Mouse (Mus musculus) heart, postnatal 0 days (tissue): Measurements from ENCODE around the gene Adam8. TPM values are rescaled to one million over a fixed set of nuclear protein-coding genes. Genes with fewer than 3 reads are reported as not detected.

Experiments used
- ATAC-seq: fragments of 200-750 bp; cut with Nextera tagmentation; 2 replicates; pipeline ENCODE4 v1.8.0; 2017; ENCODE audit warnings: low read depth, moderate number of reproducible peaks, moderate library complexity; ENCODE audit not compliant: insufficient read depth
- DNase-seq: peaks from one replicate; pipeline ENCODE4 v3.0.0-alpha.2; 2016; ENCODE audit warnings: low spot score
- H3K27ac ChIP-seq: fragments of 300-500 bp; sonication (generic); 2 replicates; pipeline ENCODE4 v1.5.1; 2014; ENCODE audit warnings: low read depth, mild to moderate bottlenecking
- H3K27me3 ChIP-seq: fragments of 300-500 bp; sonication (generic); 2 replicates; pipeline ENCODE4 v1.6.1; 2014; ENCODE audit warnings: low read length, mixed read lengths; ENCODE audit not compliant: control insufficient read depth, insufficient read depth
- H3K36me3 ChIP-seq: fragments of 300-500 bp; sonication (generic); replicated peaks from 2 replicates; pipeline ENCODE4 v1.6.1; 2014; ENCODE audit warnings: low read length, mixed read lengths; ENCODE audit not compliant: control insufficient read depth, insufficient read depth
- H3K4me1 ChIP-seq: fragments of 300-500 bp; sonication (generic); 2 replicates; pipeline ENCODE4 v1.6.1; 2014; ENCODE audit warnings: antibody characterized with exemption; ENCODE audit not compliant: control insufficient read depth, insufficient read depth
- H3K4me2 ChIP-seq: fragments of 300-500 bp; sonication (generic); 2 replicates; pipeline ENCODE4 v1.6.1; 2014; ENCODE audit warnings: low read depth, mild to moderate bottlenecking, low read length, moderate library complexity
- H3K4me3 ChIP-seq: fragments of 300-500 bp; sonication (generic); 2 replicates; pipeline ENCODE4 v1.5.1; 2014; ENCODE audit warnings: low read depth, low read length
- H3K9ac ChIP-seq: fragments of 300-500 bp; sonication (generic); replicated peaks from 2 replicates; pipeline ENCODE4 v1.6.1; 2014; ENCODE audit warnings: low read depth, low read length, mixed read lengths
- H3K9me3 ChIP-seq: fragments of 300-500 bp; sonication (generic); replicated peaks from 2 replicates; pipeline ENCODE4 v1.6.1; 2016; ENCODE audit warnings: low read length; ENCODE audit not compliant: control insufficient read depth
- CTCF ChIP-seq: IDR thresholded peaks from 2 replicates; pipeline ENCODE4 v1.5.1; 2016; ENCODE audit warnings: antibody characterized with exemption, control low read depth, low read depth
- EP300 ChIP-seq: IDR thresholded peaks from 2 replicates; pipeline ENCODE4 v1.6.1; 2016; ENCODE audit warnings: antibody characterized with exemption, low read depth
- WGBS: fragments of 180-500 bp; shearing (Covaris S2); extraction: QIAGEN DNeasy Blood & Tissue Kit; methylation state at CpG from one replicate; pipeline ENCODE4 v1.1.7; 2014; 5-methylcytosine and 5-hydroxymethylcytosine counted together
- polyA plus RNA-seq: library from polyadenylated mRNA; unstranded; fragments of >200 nt; fragmentation: Nextera tagmentation; extraction: Ambion mirVana; gene quantifications from 2 replicates; pipeline ENCODE4 v1.2.1, GENCODE M21; 2015
- total RNA-seq: library from RNA; depleted of rRNA; stranded (reverse); fragments of >200 nt; gene quantifications from 2 replicates; pipeline ENCODE4 v1.2.3, GENCODE M21; 2014; ENCODE audit warnings: low replicate concordance

Adam8 gene
- total and polyA plus RNA-seq, 2 experiments from 2014 or later: 0.31 to 83.4 TPM

GRCm38 (mm10) chr7:140001086-140001740, 8.9 kb upstream of the Adam8 start:
- Histone ChIP-seq H3K27me3 (no peaks in the 10 kb centered on the region), H3K4me2 (no peak overlapping the region), H3K9me3 (no peaks in the 10 kb centered on the region), H3K9ac (no peak overlapping the region), H3K36me3 (peaks cover 87% of the 10 kb centered on the region), H3K4me3 (no peak overlapping the region), H3K27ac (no peak overlapping the region), H3K4me1 (no peaks in the 10 kb centered on the region)
- no peak for TF ChIP-seq EP300
- no peak for TF ChIP-seq CTCF
- ATAC-seq (no peak), DNase-seq (no peak)
- WGBS: 85% methylated on average over 12 of the region's 12 CpGs

- ATAC-seq (no peak), DNase-seq (no peak)
- H3K27me3 ChIP-seq: no peaks in the 10 kb centered on the region
- no peak overlapping the region for H3K4me3 ChIP-seq
- no peaks in the 10 kb centered on the region for H3K9me3 ChIP-seq
- H3K9ac ChIP-seq: no peak overlapping the region
- H3K27ac ChIP-seq: no peak overlapping the region
- peaks cover 77% of the 10 kb centered on the region for H3K36me3 ChIP-seq
- H3K4me2 ChIP-seq: no peak overlapping the region
- 95% methylated on average over 13 of the region's 13 CpGs for WGBS
- H3K4me1 ChIP-seq: no peaks in the 10 kb centered on the region
- TF ChIP-seq CTCF (no peak), EP300 (no peak)
These were observed 6.5 kb upstream of the Adam8 start for GRCm38 (mm10) chr7:139998691-139999350.

GRCm38 (mm10) chr7:139994676-139995075, 2.3 kb upstream of the Adam8 start:
- peaks cover 47% of the 10 kb centered on the region for H3K36me3 ChIP-seq
- no peak overlapping the region for H3K27ac ChIP-seq
- no peaks in the 10 kb centered on the region for H3K4me1 ChIP-seq
- no peaks in the 10 kb centered on the region for H3K9me3 ChIP-seq
- ATAC-seq (peak; percentile 44; the same call in 1 of the 2 replicates), DNase-seq (peak; percentile 68)
- WGBS: 25% methylated on average over 3 of the region's 3 CpGs
- H3K27me3 ChIP-seq: no peaks in the 10 kb centered on the region
- no peak overlapping the region for H3K4me2 ChIP-seq
- H3K9ac ChIP-seq: no peak overlapping the region
- TF ChIP-seq EP300: no peak
- TF ChIP-seq CTCF: peak; percentile 76
- no peak overlapping the region for H3K4me3 ChIP-seq

GRCm38 (mm10) chr7:139994202-139994601, 1.8 kb upstream of the Adam8 start:
- Histone ChIP-seq H3K4me1 (no peaks in the 10 kb centered on the region), H3K27ac (no peak overlapping the region), H3K27me3 (no peaks in the 10 kb centered on the region), H3K9ac (no peak overlapping the region), H3K4me3 (no peak overlapping the region), H3K36me3 (peaks cover 42% of the 10 kb centered on the region), H3K9me3 (no peaks in the 10 kb centered on the region), H3K4me2 (no peak overlapping the region)
- 70% methylated on average over 4 of the region's 4 CpGs for WGBS
- no peak for ATAC-seq
- TF ChIP-seq EP300 (no peak), CTCF (no peak)
- no peak for DNase-seq

- Histone ChIP-seq H3K9me3 (no peaks in the 10 kb centered on the region), H3K4me1 (no peaks in the 10 kb centered on the region), H3K36me3 (peaks cover 36% of the 10 kb centered on the region), H3K9ac (no peak overlapping the region), H3K4me3 (no peak overlapping the region), H3K4me2 (no peak overlapping the region), H3K27ac (no peak overlapping the region), H3K27me3 (no peaks in the 10 kb centered on the region)
- WGBS: 93% methylated on average over 6 of the region's 6 CpGs
- DNase-seq (no peak), ATAC-seq (no peak)
- TF ChIP-seq CTCF (no peak), EP300 (no peak)
These were observed 1.2 kb upstream of the Adam8 start for GRCm38 (mm10) chr7:139993532-139993931.
